Comparison of ENCODE assay signal across 33 mouse cellular contexts in the genomic region with DNA sequence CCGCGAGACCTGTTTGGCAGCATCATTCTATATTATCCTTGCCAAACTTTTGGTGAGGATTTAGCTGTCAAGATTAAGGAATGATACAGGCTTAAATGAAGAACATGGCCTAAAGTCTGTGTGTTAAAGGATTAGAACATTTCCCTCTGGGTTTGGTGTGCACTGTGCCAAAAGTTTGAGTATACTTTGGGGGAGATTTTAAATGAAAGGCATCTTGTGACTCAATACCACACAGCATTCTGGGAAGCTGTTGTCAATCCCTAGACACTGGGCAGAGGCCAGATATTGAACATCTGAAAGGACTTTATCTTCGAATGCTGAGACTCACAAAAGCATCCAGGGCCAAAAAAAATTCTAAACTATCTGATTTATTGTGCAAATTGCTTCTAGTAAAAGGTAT. TPM values are rescaled to one million over a fixed set of nuclear protein-coding genes. Genes with fewer than 3 reads are reported as not detected.
DNase-seq lines count a peak whose midpoint lies in the region; ATAC-seq and TF ChIP-seq lines count a peak whose summit lies in the region.
"Had no signal": no experiment of that assay in that cellular context is flagged by ENCODE, and none has a peak within 500 bp of the region (broad histone marks: within the 10 kb centered on the region; RNA-seq: fewer than 3 reads in every experiment).

No protein-coding gene starts in this region.

- H3K27me3 ChIP-seq in stomach, postnatal 0 days (ENCODE audit: control insufficient read depth, insufficient read depth, low read length) = no peaks in the 10 kb centered on the region
- H3K27me3 ChIP-seq: forebrain, embryonic 12.5 days; hindbrain, embryonic 12.5 days; limb, embryonic 12.5 days; liver, embryonic 12.5 days had no signal

- intact Hi-C loops in gastrocnemius, adult 2 months (cut with DNase I) = no loop called here
- intact Hi-C loops in gastrocnemius, postnatal 36 days (cut with DNase I) = no loop called here

- no peak; the same call in 1 of the 2 replicates for ATAC-seq in stomach, postnatal 0 days (ENCODE audit: low FRiP score, low TSS enrichment)
- ATAC-seq in megakaryocyte progenitor cell, adult 5-6 weeks (replicated peaks; ENCODE audit: poor library complexity) = no peak
- ATAC-seq: activated CD4-positive, CD25-positive, alpha-beta regulatory T cell, adult 4 months; CD4-positive, CD25-positive, alpha-beta regulatory T cell, adult 4 months; forebrain, postnatal 0 days; intestine, embryonic 16.5 days; liver, embryonic 12.5 days; liver, postnatal 0 days; lung, postnatal 0 days had no signal

- WGBS in stomach, postnatal 0 days = 34% methylated on average over 3 of the region's 3 CpGs
- 65% methylated on average over 3 of the region's 3 CpGs for WGBS in lung, adult 2 months

- peak; percentile 29 for DNase-seq in gastrocnemius, adult 2 months
- DNase-seq in gastrocnemius, postnatal 36 days = no peak
- DNase-seq in NIH3T3 (ENCODE audit: low read depth) = peak; percentile 83
- peak; percentile 71 for DNase-seq in fat pad, adult 2 months (ENCODE audit: extremely low read depth, low read depth, low spot score)
- DNase-seq in stomach, postnatal 0 days (ENCODE audit: low spot score) = no peak
- DNase-seq in lung, adult 2 months = no peak
- DNase-seq: adrenal gland, adult 8-10 months; cerebellum, adult 8-10 months; cerebellum, postnatal 25 days; forebrain, postnatal 0 days; heart, postnatal 36 days; kidney, adult 8-10 months; layer of hippocampus, adult 9-11 months; liver, postnatal 0 days; lung, postnatal 4 days; midbrain, embryonic 14.5 days; retina, postnatal 1 day; right cerebral cortex, postnatal 25 days; spleen, adult 18-20 months; thymus, adult 2 months; thymus, postnatal 36 days had no signal

- no peaks in the 10 kb centered on the region for H3K36me3 ChIP-seq in stomach, postnatal 0 days (ENCODE audit: control insufficient read depth, insufficient read depth, low read length)
- H3K36me3 ChIP-seq: forebrain, embryonic 12.5 days; hindbrain, embryonic 12.5 days; limb, embryonic 12.5 days; liver, embryonic 12.5 days had no signal

- H3K4me3 ChIP-seq in gastrocnemius, adult 2 months = no peak overlapping the region
- H3K4me3 ChIP-seq in stomach, postnatal 0 days (ENCODE audit: low read depth, low read length) = no peak overlapping the region
- no peak overlapping the region for H3K4me3 ChIP-seq in lung, adult 2 months (replicated peaks; ENCODE audit: extremely low read depth, low read depth, low read length)
- H3K4me3 ChIP-seq: erythroblast, embryonic 14.5 days; forebrain, embryonic 12.5 days; hindbrain, embryonic 12.5 days; limb, embryonic 12.5 days; liver, embryonic 12.5 days had no signal

- TF ChIP-seq CTCF in gastrocnemius, adult 2 months (IDR thresholded peaks at IDR 0.05) = no peak
- no peak for TF ChIP-seq CTCF in stomach, postnatal 0 days (IDR thresholded peaks at IDR 0.05; ENCODE audit: low read depth)
- no peak for TF ChIP-seq CTCF in lung, adult 2 months (IDR thresholded peaks at IDR 0.05; ENCODE audit: insufficient read depth, low read length)

- H3K4me2 ChIP-seq in stomach, postnatal 0 days (replicated peaks; ENCODE audit: low read depth) = no peak overlapping the region
- H3K4me2 ChIP-seq: forebrain, embryonic 12.5 days; heart, embryonic 11.5 days; hindbrain, embryonic 12.5 days; limb, embryonic 12.5 days; liver, embryonic 12.5 days had no signal

- peak overlapping the region; percentile 36 for H3K27ac ChIP-seq in gastrocnemius, adult 2 months
- no peak overlapping the region for H3K27ac ChIP-seq in stomach, postnatal 0 days (replicated peaks)
- H3K27ac ChIP-seq: forebrain, embryonic 12.5 days; hindbrain, embryonic 12.5 days; kidney, postnatal 0 days; limb, embryonic 12.5 days; liver, embryonic 12.5 days had no signal

- TF ChIP-seq EP300 in stomach, postnatal 0 days (optimal IDR thresholded peaks at IDR 0.05) = peak; percentile 44

- no peaks in the 10 kb centered on the region for H3K4me1 ChIP-seq in stomach, postnatal 0 days (replicated peaks; ENCODE audit: control insufficient read depth, insufficient read depth)
- no peaks in the 10 kb centered on the region for H3K4me1 ChIP-seq in lung, adult 2 months (ENCODE audit: control insufficient read depth, insufficient read depth, low read length)
- H3K4me1 ChIP-seq: forebrain, embryonic 12.5 days; hindbrain, embryonic 12.5 days; limb, embryonic 12.5 days; liver, embryonic 12.5 days had no signal

- no peaks in the 10 kb centered on the region for H3K9me3 ChIP-seq in stomach, postnatal 0 days (ENCODE audit: control insufficient read depth, low read length)
- H3K9me3 ChIP-seq: hindbrain, embryonic 12.5 days; limb, embryonic 12.5 days; liver, embryonic 12.5 days had no signal

- no peak overlapping the region for H3K9ac ChIP-seq in stomach, postnatal 0 days (ENCODE audit: low read length)
- H3K9ac ChIP-seq: forebrain, embryonic 12.5 days; forebrain, postnatal 0 days; hindbrain, embryonic 12.5 days; limb, embryonic 12.5 days; liver, embryonic 12.5 days; liver, postnatal 0 days had no signal

- no peak for TF ChIP-seq POLR2A in lung, adult 2 months (IDR thresholded peaks at IDR 0.05; ENCODE audit: borderline replicate concordance, extremely low read depth, low read depth, low read length)

RNA-seq across cellular contexts. Expression of a gene that starts 21.0 kb away (rescaled TPM):
- total RNA-seq in gastrocnemius, adult 2 months (2021) = 10 to 100 TPM; 12.9 to 26.6 TPM
- 10 to 100 TPM; 23.9 to 25.0 TPM for total RNA-seq in gastrocnemius, postnatal 36 days (2021)
- 52.8 and 54.3 TPM in 2 replicates for polyA plus RNA-seq in stomach, postnatal 0 days (2015; fragmentation: Nextera tagmentation; extraction: Ambion mirVana)
- 6.9 and 7.6 TPM in 2 replicates for total RNA-seq in megakaryocyte progenitor cell, adult 5-6 weeks (2015)
- 6.7 and 9.1 TPM in 2 replicates for total RNA-seq in megakaryocyte progenitor cell, adult 5-6 weeks (2017)
- polyA plus RNA-seq in lung, adult 2 months (2012; rRNA removed) = 35.6 and 39.0 TPM in 2 replicates

Comparison
In these comparisons a context has a peak if more than half of its experiments do, and no peak if none do; other contexts are left out.
1. DNase-seq: peak in gastrocnemius, adult 2 months (single experiment), NIH3T3 (single experiment) and fat pad, adult 2 months (single experiment); none in gastrocnemius, postnatal 36 days (0 of 2), stomach, postnatal 0 days (single experiment) and lung, adult 2 months (single experiment).